Mouse (Mus musculus) forebrain, embryonic 13.5 days (tissue): ENCODE measurements at regions not wholly inside any gene's neighbourhood (a gene's known extent, or its start where the extent isn't known, plus 50 kb on each side); places are given as distances from the start of the nearest gene placed in this dataset.

Source experiments
- ATAC-seq: fragments of 200-750 bp; cut with Nextera tagmentation; 2 replicates; pipeline ENCODE4 v1.8.0; 2017
- H3K27ac ChIP-seq: fragments of 300-500 bp; sonication (generic); 2 replicates; pipeline ENCODE4 v1.5.1; 2015; ENCODE audit warnings: inconsistent platforms, mild to moderate bottlenecking, moderate library complexity
- H3K27me3 ChIP-seq: fragments of 300-500 bp; sonication (generic); 2 replicates; pipeline ENCODE4 v1.6.1; 2015; ENCODE audit warnings: mild to moderate bottlenecking, inconsistent platforms
- H3K36me3 ChIP-seq: fragments of 300-500 bp; sonication (generic); 2 replicates; pipeline ENCODE4 v1.6.1; 2015; ENCODE audit warnings: mild to moderate bottlenecking, inconsistent platforms; ENCODE audit not compliant: poor library complexity, severe bottlenecking
- H3K4me1 ChIP-seq: fragments of 300-500 bp; sonication (generic); 2 replicates; pipeline ENCODE4 v1.6.1; 2015; ENCODE audit warnings: inconsistent platforms
- H3K4me2 ChIP-seq: fragments of 300-500 bp; sonication (generic); 2 replicates; pipeline ENCODE4 v1.6.1; 2015; ENCODE audit warnings: inconsistent platforms, mild to moderate bottlenecking, moderate library complexity
- H3K4me3 ChIP-seq: fragments of 300-500 bp; sonication (generic); 2 replicates; pipeline ENCODE4 v1.5.1; 2015; ENCODE audit warnings: mild to moderate bottlenecking, inconsistent platforms
- H3K9ac ChIP-seq: fragments of 300-500 bp; sonication (generic); 2 replicates; pipeline ENCODE4 v1.6.1; 2015; ENCODE audit warnings: mild to moderate bottlenecking, inconsistent platforms
- H3K9me3 ChIP-seq: fragments of 300-500 bp; sonication (generic); replicated peaks from 2 replicates; pipeline ENCODE4 v1.6.1; 2016; ENCODE audit warnings: inconsistent platforms
- WGBS: fragments of 180-500 bp; shearing (Covaris S2); methylation state at CpG from one replicate; pipeline ENCODE4 v1.1.7; 2015; 5-methylcytosine and 5-hydroxymethylcytosine counted together

- Histone ChIP-seq H3K27ac (no peak overlapping the region), H3K4me2 (no peak overlapping the region), H3K9ac (no peak overlapping the region), H3K36me3 (no peaks in the 10 kb centered on the region), H3K4me3 (no peak overlapping the region), H3K4me1 (no peaks in the 10 kb centered on the region), H3K27me3 (no peaks in the 10 kb centered on the region), H3K9me3 (no peaks in the 10 kb centered on the region)
- ATAC-seq, result no peak
Measured at GRCm38 (mm10) chr11:31462440-31462839, 92.6 kb upstream of the Stc2 start.

GRCm38 (mm10) chr11:31461824-31462223 is 92.0 kb upstream of the Stc2 start:
- H3K9me3 ChIP-seq, result no peaks in the 10 kb centered on the region
- no peaks in the 10 kb centered on the region for H3K36me3 ChIP-seq
- H3K4me3 ChIP-seq, result no peak overlapping the region
- no peak overlapping the region for H3K27ac ChIP-seq
- no peak overlapping the region for H3K4me2 ChIP-seq
- 89% methylated on average over 4 of the region's 4 CpGs for WGBS
- no peak overlapping the region for H3K9ac ChIP-seq
- H3K4me1 ChIP-seq, result no peaks in the 10 kb centered on the region
- ATAC-seq, result no peak
- no peaks in the 10 kb centered on the region for H3K27me3 ChIP-seq

- Histone ChIP-seq H3K9me3 (no peaks in the 10 kb centered on the region), H3K27ac (no peak overlapping the region), H3K27me3 (no peaks in the 10 kb centered on the region), H3K4me2 (no peak overlapping the region), H3K4me3 (no peak overlapping the region), H3K36me3 (no peaks in the 10 kb centered on the region), H3K9ac (no peak overlapping the region), H3K4me1 (no peaks in the 10 kb centered on the region)
- no peak for ATAC-seq
- 68% methylated on average over 3 of the region's 3 CpGs for WGBS
Measured at GRCm38 (mm10) chr11:31461348-31461747, 91.5 kb upstream of the Stc2 start.

- H3K27me3 ChIP-seq, result no peaks in the 10 kb centered on the region
- no peak overlapping the region for H3K4me2 ChIP-seq
- H3K9ac ChIP-seq, result no peak overlapping the region
- peaks cover 3% of the 10 kb centered on the region; the same call in 1 of the 2 replicates for H3K9me3 ChIP-seq
- no peak overlapping the region for H3K27ac ChIP-seq
- H3K4me1 ChIP-seq, result no peaks in the 10 kb centered on the region
- H3K4me3 ChIP-seq, result no peak overlapping the region
- H3K36me3 ChIP-seq, result no peaks in the 10 kb centered on the region
- 83% methylated on average over 2 of the region's 2 CpGs for WGBS
- ATAC-seq, result no peak
Measured at GRCm38 (mm10) chr11:31427374-31427773, 57.5 kb upstream of the Stc2 start.
